Mouse (Mus musculus) olfactory bulb, adult 2 months (tissue): Measurements from ENCODE around the gene N4bp2l2. TPM values are rescaled to one million over a fixed set of nuclear protein-coding genes. Genes with fewer than 3 reads are reported as not detected.

Experiments used
- H3K27ac ChIP-seq: fragments of 200-500 bp; 2 replicates; pipeline ENCODE4 v1.5.1; 2012; ENCODE audit warnings: low read depth, low read length; ENCODE audit not compliant: insufficient read depth
- H3K4me1 ChIP-seq: fragments of 200-500 bp; 2 replicates; pipeline ENCODE4 v1.6.1; 2012; ENCODE audit warnings: low read length; ENCODE audit not compliant: control insufficient read depth, insufficient read depth
- H3K4me3 ChIP-seq: fragments of 200-500 bp; 2 replicates; pipeline ENCODE4 v1.5.1; 2012; ENCODE audit warnings: mild to moderate bottlenecking, low read depth, low read length, moderate library complexity; ENCODE audit not compliant: insufficient read depth
- CTCF ChIP-seq: fragments of 200-500 bp; IDR thresholded peaks from 2 replicates; pipeline ENCODE4 v1.5.1; 2012; ENCODE audit warnings: low read depth, mild to moderate bottlenecking, low read length, moderate library complexity; ENCODE audit not compliant: insufficient read depth
- POLR2A ChIP-seq: fragments of 200-500 bp; IDR thresholded peaks from 2 replicates; pipeline ENCODE4 v1.6.1; 2012; ENCODE audit warnings: mild to moderate bottlenecking, low read depth, low read length, moderate library complexity; ENCODE audit not compliant: insufficient read depth
- WGBS: fragments of 180-500 bp; shearing (Covaris S2); methylation state at CpG from one replicate; pipeline ENCODE4 v1.1.7; 2018; 5-methylcytosine and 5-hydroxymethylcytosine counted together
- polyA plus RNA-seq: library from polyadenylated mRNA; stranded (reverse); fragments of >200 nt; gene quantifications from 2 replicates; pipeline ENCODE4 v1.2.4, GENCODE M21; 2012; ENCODE audit warnings: low replicate concordance; ENCODE audit not compliant: missing spikeins, insufficient read depth, insufficient read length

Gene N4bp2l2
- polyA plus RNA-seq, 1 experiment = not detected

- Histone ChIP-seq H3K27ac (no peak overlapping the region), H3K4me3 (no peak overlapping the region), H3K4me1 (no peaks in the 10 kb centered on the region)
- 87% methylated on average over 7 of the region's 7 CpGs for WGBS
- no peak for TF ChIP-seq POLR2A
- no peak for TF ChIP-seq CTCF
Measured at GRCm38 (mm10) chr5:150620588-150621135, 45.3 kb downstream of the N4bp2l2 start.

GRCm38 (mm10) chr5:150618599-150619355 is 47.2 kb downstream of the N4bp2l2 start:
- Histone ChIP-seq H3K4me3 (no peak overlapping the region), H3K27ac (no peak overlapping the region), H3K4me1 (no peaks in the 10 kb centered on the region)
- 85% methylated on average over 10 of the region's 10 CpGs for WGBS
- no peak for TF ChIP-seq CTCF
- TF ChIP-seq POLR2A = no peak

DNA sequence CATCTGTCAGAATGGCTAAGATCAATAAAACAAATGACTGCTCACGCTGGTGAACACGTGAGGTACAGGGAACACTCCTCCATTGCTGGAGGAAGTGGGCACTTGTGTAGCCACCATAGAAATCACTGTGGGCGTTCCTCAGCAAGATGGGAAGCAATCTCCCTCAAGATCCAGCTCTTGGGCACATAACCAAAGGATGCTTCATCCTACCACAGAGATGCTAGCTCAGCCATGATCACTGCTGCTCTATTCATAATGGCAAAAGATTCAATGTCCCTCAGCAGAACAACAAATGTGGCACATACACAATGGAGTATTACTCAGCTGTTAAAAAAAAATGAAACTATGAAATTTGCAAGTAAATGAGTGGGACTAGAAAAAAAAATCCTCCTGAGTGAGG is 49.3 kb downstream of the N4bp2l2 start:
- 84% methylated on average over 3 of the region's 3 CpGs for WGBS
- Histone ChIP-seq H3K27ac (no peak overlapping the region), H3K4me1 (no peaks in the 10 kb centered on the region; the same call in 1 of the 2 replicates), H3K4me3 (no peak overlapping the region)
- TF ChIP-seq CTCF (no peak), POLR2A (no peak)

DNA sequence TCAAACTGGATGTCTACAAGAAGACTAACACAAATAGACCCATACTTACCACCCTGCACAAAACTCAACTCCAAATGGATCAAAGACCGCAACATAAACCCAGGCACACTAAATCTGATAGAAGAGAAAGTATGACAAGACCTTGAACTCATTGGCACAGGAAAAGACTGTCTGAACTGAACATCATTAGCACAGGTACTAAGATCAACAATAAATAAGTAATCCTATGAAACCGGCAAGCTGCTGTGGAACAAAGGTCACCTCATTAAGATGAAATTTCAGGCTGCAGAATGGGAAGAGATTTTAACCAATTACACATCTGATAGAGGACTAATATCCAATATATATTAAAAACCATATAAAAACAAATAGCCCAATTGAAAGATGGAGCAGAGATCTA is 49.8 kb downstream of the N4bp2l2 start:
- H3K27ac ChIP-seq = no peak overlapping the region
- no peaks in the 10 kb centered on the region; the same call in 1 of the 2 replicates for H3K4me1 ChIP-seq
- no peak overlapping the region for H3K4me3 ChIP-seq
- WGBS = 97% methylated on average over 2 of the region's 2 CpGs
- no peak for TF ChIP-seq CTCF
- TF ChIP-seq POLR2A = no peak

- no peak overlapping the region for H3K27ac ChIP-seq
- no peak overlapping the region for H3K4me3 ChIP-seq
- no peak for TF ChIP-seq CTCF
- TF ChIP-seq POLR2A = no peak
- H3K4me1 ChIP-seq = no peaks in the 10 kb centered on the region; the same call in 1 of the 2 replicates
- 85% methylated on average over 2 of the region's 2 CpGs for WGBS
Measured at GRCm38 (mm10) chr5:150614054-150614453, 51.9 kb downstream of the N4bp2l2 start.

DNA sequence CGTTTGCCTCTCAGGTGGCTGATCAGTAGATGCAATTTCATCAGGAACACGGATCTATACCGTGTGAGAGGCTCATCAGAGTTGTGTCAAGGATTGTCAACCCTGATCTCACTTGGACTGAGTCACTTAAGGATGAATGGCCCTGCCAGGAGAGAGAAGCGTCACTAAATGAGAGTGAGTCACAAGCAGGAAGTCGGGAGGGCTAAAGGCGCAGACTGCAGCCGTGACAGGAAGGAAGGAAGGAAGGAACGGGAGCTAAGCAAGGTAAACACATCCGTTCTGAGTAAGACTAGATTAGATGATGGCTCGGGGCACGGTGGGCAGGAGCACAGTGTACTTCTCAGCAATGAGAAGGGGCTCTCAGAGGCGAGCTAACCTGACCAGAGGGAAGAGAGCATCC is 54.3 kb downstream of the N4bp2l2 start:
- no peaks in the 10 kb centered on the region; the same call in 1 of the 2 replicates for H3K4me1 ChIP-seq
- H3K4me3 ChIP-seq = no peak overlapping the region
- TF ChIP-seq POLR2A = no peak
- TF ChIP-seq CTCF = no peak
- H3K27ac ChIP-seq = no peak overlapping the region
- WGBS = 68% methylated on average over 12 of the region's 12 CpGs

GRCm38 (mm10) chr5:150611136-150611535 is 54.8 kb downstream of the N4bp2l2 start:
- Histone ChIP-seq H3K4me3 (no peak overlapping the region), H3K27ac (no peak overlapping the region), H3K4me1 (no peaks in the 10 kb centered on the region; the same call in 1 of the 2 replicates)
- 83% methylated on average over 1 of the region's 1 CpGs for WGBS
- TF ChIP-seq CTCF (no peak), POLR2A (no peak)

- Histone ChIP-seq H3K4me1 (no peaks in the 10 kb centered on the region), H3K27ac (no peak overlapping the region), H3K4me3 (no peak overlapping the region)
- WGBS = 91% methylated on average over 8 of the region's 8 CpGs
- TF ChIP-seq CTCF (no peak), POLR2A (no peak)
Measured at GRCm38 (mm10) chr5:150607631-150608030, 58.4 kb downstream of the N4bp2l2 start.

GRCm38 (mm10) chr5:150606131-150606530 is 59.9 kb downstream of the N4bp2l2 start:
- TF ChIP-seq CTCF (no peak), POLR2A (no peak)
- Histone ChIP-seq H3K27ac (no peak overlapping the region), H3K4me1 (peaks cover 6% of the 10 kb centered on the region), H3K4me3 (no peak overlapping the region)
- 96% methylated on average over 6 of the region's 6 CpGs for WGBS
